Comparison of ENCODE assay signal across 29 mouse cellular contexts in the genomic region with DNA sequence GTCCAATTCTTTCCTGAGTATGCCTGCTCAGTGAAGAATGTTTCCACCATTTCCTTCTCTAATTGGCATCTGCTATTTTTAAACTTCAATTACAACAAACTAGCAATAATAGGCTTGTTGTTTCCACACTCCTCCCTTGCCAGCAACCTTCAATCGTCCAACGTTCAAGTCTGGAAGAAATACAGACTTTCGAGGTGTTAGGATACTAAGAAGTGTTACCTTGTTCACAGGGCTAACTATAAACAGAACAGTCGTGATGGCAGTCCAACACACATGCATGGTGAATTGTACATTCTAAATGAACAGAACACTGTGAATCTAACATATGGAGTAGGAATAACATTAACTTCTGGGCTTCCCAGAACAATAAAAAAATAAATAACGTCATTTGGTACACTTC.
A peak's percentile ranks its signal among the peaks of the same experiment; 100 is the strongest.
DNase-seq lines count a peak whose midpoint lies in the region; ATAC-seq and TF ChIP-seq lines count a peak whose summit lies in the region.
"Had no signal": no experiment of that assay in that cellular context is flagged by ENCODE, and none has a peak within 500 bp of the region (broad histone marks: within the 10 kb centered on the region; RNA-seq: fewer than 3 reads in every experiment).

No protein-coding gene starts in this region.

- H3K9me3 ChIP-seq in forebrain, embryonic 14.5 days (replicated peaks; ENCODE audit: control insufficient read depth, low read length): no peaks in the 10 kb centered on the region
- H3K9me3 ChIP-seq in forebrain, embryonic 11.5 days (ENCODE audit: control insufficient read depth, low read length): no peaks in the 10 kb centered on the region
- no peaks in the 10 kb centered on the region for H3K9me3 ChIP-seq in forebrain, postnatal 0 days (ENCODE audit: low read length)
- no peaks in the 10 kb centered on the region for H3K9me3 ChIP-seq in hindbrain, embryonic 10.5 days
- H3K9me3 ChIP-seq: embryonic facial prominence, embryonic 12.5 days; embryonic facial prominence, embryonic 15.5 days; heart, embryonic 13.5 days; hindbrain, embryonic 12.5 days had no signal

- ATAC-seq in forebrain, embryonic 14.5 days: peak; percentile 76
- no peak for ATAC-seq in forebrain, embryonic 11.5 days (replicated peaks; ENCODE audit: low FRiP score)
- ATAC-seq in forebrain, postnatal 0 days: no peak; the same call in 1 of the 2 replicates
- ATAC-seq: activated CD4-positive, CD25-positive, alpha-beta regulatory T cell, adult 4 months; hindbrain, postnatal 0 days; inflammation-experienced regulatory T-cells, adult 6 months had no signal

- no peaks in the 10 kb centered on the region for H3K27me3 ChIP-seq in forebrain, embryonic 14.5 days (replicated peaks; ENCODE audit: control insufficient read depth, insufficient read depth, low read length)
- no peaks in the 10 kb centered on the region for H3K27me3 ChIP-seq in forebrain, embryonic 11.5 days (ENCODE audit: control insufficient read depth, insufficient read depth, low read length)
- H3K27me3 ChIP-seq in forebrain, postnatal 0 days (ENCODE audit: insufficient read depth, low read length): no peaks in the 10 kb centered on the region
- no peaks in the 10 kb centered on the region for H3K27me3 ChIP-seq in hindbrain, embryonic 10.5 days (ENCODE audit: insufficient read depth, poor library complexity, severe bottlenecking)
- H3K27me3 ChIP-seq: CH12.LX; embryonic facial prominence, embryonic 12.5 days; embryonic facial prominence, embryonic 15.5 days; heart, embryonic 13.5 days; hindbrain, embryonic 12.5 days had no signal

- no peak overlapping the region for H3K4me2 ChIP-seq in forebrain, embryonic 14.5 days (ENCODE audit: low read length)
- H3K4me2 ChIP-seq in forebrain, embryonic 11.5 days (ENCODE audit: low read depth, low read length, severe bottlenecking): no peak overlapping the region
- no peak overlapping the region for H3K4me2 ChIP-seq in forebrain, postnatal 0 days (ENCODE audit: low read depth)
- H3K4me2 ChIP-seq: embryonic facial prominence, embryonic 12.5 days; embryonic facial prominence, embryonic 15.5 days; heart, embryonic 13.5 days; hindbrain, embryonic 12.5 days had no signal

- no peak for TF ChIP-seq CTCF in forebrain, postnatal 0 days (IDR thresholded peaks at IDR 0.05; ENCODE audit: low read depth)

- no peak overlapping the region for H3K9ac ChIP-seq in forebrain, embryonic 14.5 days (ENCODE audit: low read length)
- no peak overlapping the region for H3K9ac ChIP-seq in forebrain, embryonic 11.5 days (ENCODE audit: low read length)
- H3K9ac ChIP-seq in forebrain, postnatal 0 days: no peak overlapping the region
- H3K9ac ChIP-seq: embryonic facial prominence, embryonic 12.5 days; embryonic facial prominence, embryonic 15.5 days; heart, embryonic 13.5 days; hindbrain, embryonic 12.5 days had no signal

- DNase-seq in forebrain, embryonic 14.5 days (ENCODE audit: low spot score): peak; percentile 70
- DNase-seq in forebrain, embryonic 11.5 days (ENCODE audit: low spot score): no peak
- peak; percentile 5 for DNase-seq in MN1 (ENCODE audit: low spot score)
- DNase-seq in brain, adult 2 months (ENCODE audit: low read depth, low spot score): peak; percentile 14
- peak; percentile 35 for DNase-seq in forebrain, postnatal 0 days
- DNase-seq in ovary, adult 18-20 months (ENCODE audit: low spot score): no peak
- DNase-seq in hindbrain, embryonic 10.5 days (ENCODE audit: low spot score): no peak
- DNase-seq: adrenal gland, adult 8-10 months; adrenal gland, postnatal 25 days; B cell, adult 2 months; cerebellum, adult 11 months; cerebellum, adult 2 months; cerebellum, adult 9-11 months; cerebellum, postnatal 25 days; gastrocnemius, postnatal 25 days; heart, adult 18-20 months; heart, postnatal 14 days; heart, postnatal 4 days; kidney, adult 18-20 months; kidney, adult 9 months had no signal

- peaks cover 3% of the 10 kb centered on the region; the same call in 1 of the 2 replicates for H3K4me1 ChIP-seq in forebrain, embryonic 14.5 days (ENCODE audit: control insufficient read depth, insufficient read depth, low read length)
- peaks cover 3% of the 10 kb centered on the region; the same call in 1 of the 2 replicates for H3K4me1 ChIP-seq in forebrain, embryonic 11.5 days (replicated peaks; ENCODE audit: control insufficient read depth, insufficient read depth, low read length)
- H3K4me1 ChIP-seq in forebrain, postnatal 0 days (ENCODE audit: insufficient read depth): no peaks in the 10 kb centered on the region
- H3K4me1 ChIP-seq in hindbrain, embryonic 10.5 days (replicated peaks): peaks cover 5% of the 10 kb centered on the region

- WGBS in forebrain, embryonic 14.5 days: 25% methylated on average over 5 of the region's 5 CpGs
- WGBS in forebrain, embryonic 11.5 days: 78% methylated on average over 5 of the region's 5 CpGs
- WGBS in forebrain, postnatal 0 days: 24% methylated on average over 5 of the region's 5 CpGs
- WGBS in hindbrain, embryonic 10.5 days: 90% methylated on average over 5 of the region's 5 CpGs

- H3K4me3 ChIP-seq in forebrain, embryonic 14.5 days (ENCODE audit: low read depth, low read length): no peak overlapping the region
- no peak overlapping the region for H3K4me3 ChIP-seq in forebrain, embryonic 11.5 days (ENCODE audit: low read depth, low read length)
- H3K4me3 ChIP-seq in forebrain, postnatal 0 days (ENCODE audit: low read depth, low read length): no peak overlapping the region
- no peak overlapping the region for H3K4me3 ChIP-seq in hindbrain, embryonic 10.5 days
- H3K4me3 ChIP-seq: embryonic facial prominence, embryonic 12.5 days; embryonic facial prominence, embryonic 15.5 days; heart, embryonic 13.5 days; hindbrain, embryonic 12.5 days had no signal

- H3K36me3 ChIP-seq in forebrain, embryonic 14.5 days (ENCODE audit: control insufficient read depth, insufficient read depth, low read length): no peaks in the 10 kb centered on the region
- H3K36me3 ChIP-seq in forebrain, embryonic 11.5 days (ENCODE audit: control insufficient read depth, insufficient read depth, low read length): no peaks in the 10 kb centered on the region
- no peaks in the 10 kb centered on the region for H3K36me3 ChIP-seq in forebrain, postnatal 0 days (ENCODE audit: insufficient read depth)
- H3K36me3 ChIP-seq in hindbrain, embryonic 10.5 days: peaks cover 4% of the 10 kb centered on the region; the same call in 1 of the 2 replicates
- H3K36me3 ChIP-seq: embryonic facial prominence, embryonic 12.5 days; embryonic facial prominence, embryonic 15.5 days; G1E; hindbrain, embryonic 12.5 days had no signal

- no peak overlapping the region for H3K27ac ChIP-seq in forebrain, embryonic 14.5 days (ENCODE audit: low read depth, low read length)
- no peak overlapping the region for H3K27ac ChIP-seq in forebrain, embryonic 11.5 days (ENCODE audit: low read depth, low read length)
- no peak overlapping the region for H3K27ac ChIP-seq in forebrain, postnatal 0 days (ENCODE audit: low read depth, low read length)
- H3K27ac ChIP-seq in hindbrain, embryonic 10.5 days: no peak overlapping the region
- H3K27ac ChIP-seq: embryonic facial prominence, embryonic 12.5 days; embryonic facial prominence, embryonic 15.5 days; heart, embryonic 13.5 days; hindbrain, embryonic 12.5 days; hindbrain, postnatal 0 days had no signal

Comparison
In these comparisons a context has a peak if more than half of its experiments do, and no peak if none do; other contexts are left out.
1. DNase-seq: peak in forebrain, embryonic 14.5 days (single experiment), MN1 (single experiment), brain, adult 2 months (single experiment) and forebrain, postnatal 0 days (single experiment); none in forebrain, embryonic 11.5 days (single experiment), ovary, adult 18-20 months (single experiment) and hindbrain, embryonic 10.5 days (single experiment).